Mouse (Mus musculus) lung, adult 2 months (tissue): Measurements from ENCODE around the gene Carmil3.

Experiments
- CTCF ChIP-seq: fragments of 200-500 bp; IDR thresholded peaks from 2 replicates; pipeline ENCODE4 v1.5.1; 2011; ENCODE audit warnings: mild to moderate bottlenecking, low read length, control low read depth; ENCODE audit not compliant: insufficient read depth
- POLR2A ChIP-seq: fragments of 200-500 bp; IDR thresholded peaks from 2 replicates; pipeline ENCODE4 v1.6.1; 2011; ENCODE audit warnings: low read depth, mild to moderate bottlenecking, control low read depth, low read length, borderline replicate concordance; ENCODE audit errors: extremely low read depth

- TF ChIP-seq CTCF (peak; percentile 84), POLR2A (no peak)
Measured at GRCm38 (mm10) chr14:55458273-55458672, 32.2 kb upstream of the Carmil3 start.
